Comparison of ENCODE assay signal across 19 mouse cellular contexts in the genomic region with DNA sequence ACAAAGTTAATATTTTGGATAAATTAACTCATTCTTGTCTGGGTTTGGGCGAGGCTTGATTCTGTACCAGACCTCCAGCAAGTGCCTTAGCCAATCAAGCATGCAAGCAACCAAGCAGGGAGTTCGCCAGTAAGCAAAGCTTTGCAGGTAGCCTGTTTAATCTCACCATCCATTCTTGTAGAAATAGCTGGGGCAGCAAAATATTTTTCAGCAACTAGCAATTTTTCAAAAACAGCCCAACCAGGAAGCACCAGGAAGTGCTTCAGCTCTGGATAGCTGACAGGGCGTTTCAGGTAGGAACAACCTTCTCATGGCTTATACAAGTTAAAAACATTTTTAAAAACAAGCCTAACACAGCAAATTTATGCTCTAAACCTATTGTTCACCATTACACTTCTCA. TPM values are rescaled to one million over a fixed set of nuclear protein-coding genes. Genes with fewer than 3 reads are reported as not detected.
A peak's percentile ranks its signal among the peaks of the same experiment; 100 is the strongest.
DNase-seq lines count a peak whose midpoint lies in the region; TF ChIP-seq lines count a peak whose summit lies in the region.
"Had no signal": no experiment of that assay in that cellular context is flagged by ENCODE, and none has a peak within 500 bp of the region (broad histone marks: within the 10 kb centered on the region; RNA-seq: fewer than 3 reads in every experiment).

No protein-coding gene starts in this region.

- TF ChIP-seq POLR2A in kidney, adult 2 months (IDR thresholded peaks at IDR 0.05; ENCODE audit: low read depth, low read length): no peak
- no peak for TF ChIP-seq POLR2A in spleen, adult 2 months (IDR thresholded peaks at IDR 0.05; ENCODE audit: low read depth, low read length)

- TF ChIP-seq CTCF in kidney, adult 2 months (conservative IDR thresholded peaks at IDR 0.05; ENCODE audit: insufficient read depth, insufficient read length, low read depth, low read length): no peak
- TF ChIP-seq CTCF in spleen, adult 2 months (IDR thresholded peaks at IDR 0.05; ENCODE audit: extremely low read depth, insufficient read depth, insufficient read length, insufficient replicate concordance): no peak

- no peaks in the 10 kb centered on the region for H3K36me3 ChIP-seq in kidney, adult 2 months (ENCODE audit: control insufficient read depth, insufficient read depth, low read length)
- H3K36me3 ChIP-seq in spleen, adult 2 months (ENCODE audit: control insufficient read depth, insufficient read depth, low read length): no peaks in the 10 kb centered on the region
- H3K36me3 ChIP-seq: embryonic facial prominence, embryonic 13.5 days; hindbrain, embryonic 10.5 days; intestine, embryonic 15.5 days; neural tube, embryonic 13.5 days had no signal

- peak overlapping the region; percentile 97 for H3K27ac ChIP-seq in kidney, adult 2 months (ENCODE audit: insufficient read depth, low read depth, low read length)
- H3K27ac ChIP-seq in spleen, adult 2 months (ENCODE audit: insufficient read depth, low read length): peak overlapping the region; percentile 53; the same call in 1 of the 2 replicates
- H3K27ac ChIP-seq: embryonic facial prominence, embryonic 13.5 days; hindbrain, embryonic 10.5 days; intestine, embryonic 15.5 days; neural tube, embryonic 13.5 days had no signal

- no peaks in the 10 kb centered on the region for H3K27me3 ChIP-seq in kidney, adult 2 months (replicated peaks; ENCODE audit: control insufficient read depth, insufficient read depth, low read length)
- H3K27me3 ChIP-seq in spleen, adult 2 months (ENCODE audit: control insufficient read depth, insufficient read depth, low read length): no peaks in the 10 kb centered on the region
- H3K27me3 ChIP-seq: embryonic facial prominence, embryonic 13.5 days; intestine, embryonic 15.5 days; neural tube, embryonic 13.5 days had no signal

- DNase-seq in kidney, adult 2 months: peak; percentile 86
- DNase-seq in kidney, postnatal 14 days: no peak
- no peak for DNase-seq in spleen, adult 2 months (ENCODE audit: low read depth in 1 of 2, low spot score in 2 of 2)
- no peak for DNase-seq in spleen, postnatal 36 days (ENCODE audit: low spot score in 2 of 2)
- DNase-seq in kidney, postnatal 36 days: peak; percentile 38 to 39
- no peak for DNase-seq in adipocyte (ENCODE audit: low spot score)
- DNase-seq in cerebellum, postnatal 10 days: no peak
- no peak for DNase-seq in adrenal gland, adult (ENCODE audit: inconsistent age in 2 of 2, low spot score in 1 of 2)
- DNase-seq: adrenal gland, postnatal 25 days; lung, adult 2 months; right cerebral cortex, postnatal 25 days; thymus, adult 18-20 months had no signal

- H3K4me1 ChIP-seq in kidney, adult 2 months (ENCODE audit: control insufficient read depth, insufficient read depth, low read length): peaks cover 34% of the 10 kb centered on the region
- peaks cover 36% of the 10 kb centered on the region for H3K4me1 ChIP-seq in spleen, adult 2 months (ENCODE audit: control insufficient read depth, insufficient read depth, insufficient read length)
- H3K4me1 ChIP-seq: embryonic facial prominence, embryonic 13.5 days; hindbrain, embryonic 10.5 days; intestine, embryonic 15.5 days; neural tube, embryonic 13.5 days had no signal

- no peak overlapping the region for H3K4me3 ChIP-seq in kidney, adult 2 months (ENCODE audit: insufficient read depth, low read depth, low read length)
- no peak overlapping the region for H3K4me3 ChIP-seq in spleen, adult 2 months (ENCODE audit: extremely low read depth, insufficient read depth, insufficient read length)
- H3K4me3 ChIP-seq: embryonic facial prominence, embryonic 13.5 days; hindbrain, embryonic 10.5 days; intestine, embryonic 15.5 days; neural tube, embryonic 13.5 days had no signal

- 33% methylated on average over 3 of the region's 3 CpGs for WGBS in kidney, adult 2 months
- 38% methylated on average over 3 of the region's 3 CpGs for WGBS in spleen, adult 2 months

RNA-seq across cellular contexts. Expression of gene Ifi47, which starts 5.5 kb away (rescaled TPM):
- polyA plus RNA-seq in kidney, adult 2 months (2012; rRNA removed): 4.5 and 8.4 TPM in 2 replicates
- 16.8 and 16.9 TPM in 2 replicates for polyA plus RNA-seq in spleen, adult 2 months (2012; rRNA removed)

RNA-seq across cellular contexts. Expression of gene Tgtp2, which starts 17.9 kb away (rescaled TPM):
- polyA plus RNA-seq in kidney, adult 2 months (2012; rRNA removed): 12.1 and 15.1 TPM in 2 replicates
- polyA plus RNA-seq in spleen, adult 2 months (2012; rRNA removed): 7.1 and 19.6 TPM in 2 replicates
- polyA plus RNA-seq: forebrain, embryonic 11.5 days; heart, embryonic 14.5 days; hindbrain, embryonic 10.5 days had no signal

RNA-seq across cellular contexts. Expression of gene 9930111J21Rik2, which starts 30.8 kb away (rescaled TPM):
- polyA plus RNA-seq in kidney, adult 2 months (2012; rRNA removed): 1.4 and 2.4 TPM in 2 replicates
- polyA plus RNA-seq in spleen, adult 2 months (2012; rRNA removed): 10.8 and 11.0 TPM in 2 replicates

RNA-seq across cellular contexts. Expression of gene Olfr1396, which starts 32.8 kb away (rescaled TPM):
- polyA plus RNA-seq in kidney, adult 2 months (2012; rRNA removed): 2.7 and 4.1 TPM in 2 replicates
- polyA plus RNA-seq in spleen, adult 2 months (2012; rRNA removed): 0.05 and 0.41 TPM in 2 replicates
- polyA plus RNA-seq: C2C12; embryonic facial prominence, embryonic 13.5 days; forebrain, embryonic 11.5 days; heart, embryonic 14.5 days; hindbrain, embryonic 10.5 days; intestine, embryonic 15.5 days; neural tube, embryonic 13.5 days had no signal

Comparison
In these comparisons a context has a peak if more than half of its experiments do, and no peak if none do; other contexts are left out.
1. DNase-seq: peak in kidney, adult 2 months (single experiment) and kidney, postnatal 36 days (2 of 2); none in kidney, postnatal 14 days (single experiment), spleen, adult 2 months (0 of 2), spleen, postnatal 36 days (0 of 2), adipocyte (single experiment), cerebellum, postnatal 10 days (0 of 2) and adrenal gland, adult (0 of 2).